Comparison of ENCODE assay signal across 13 mouse cellular contexts in the genomic region with DNA sequence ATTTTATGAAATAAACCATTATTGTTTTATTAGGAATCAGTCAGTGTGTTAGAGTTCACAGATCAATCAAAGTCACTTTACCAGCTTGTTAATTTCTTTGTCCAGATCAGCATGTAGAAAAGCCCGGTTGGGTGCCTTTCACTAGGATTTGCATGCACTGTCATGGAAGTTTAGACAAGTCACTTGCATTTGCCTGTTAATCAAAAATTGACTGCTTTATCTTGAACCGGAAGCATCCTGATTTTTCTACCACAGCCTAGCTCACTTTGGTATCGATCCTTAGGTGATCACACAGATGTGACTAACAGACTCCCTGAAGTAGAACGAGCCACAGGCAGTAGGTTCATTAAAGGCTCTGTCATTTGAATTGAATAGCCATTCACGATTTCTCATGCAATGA. TPM values are rescaled to one million over a fixed set of nuclear protein-coding genes. Genes with fewer than 3 reads are reported as not detected.
DNase-seq lines count a peak whose midpoint lies in the region; ATAC-seq and TF ChIP-seq lines count a peak whose summit lies in the region.
"Had no signal": no experiment of that assay in that cellular context is flagged by ENCODE, and none has a peak within 500 bp of the region (broad histone marks: within the 10 kb centered on the region; RNA-seq: fewer than 3 reads in every experiment).

No protein-coding gene starts in this region.

- ATAC-seq in embryonic facial prominence, embryonic 15.5 days (ENCODE audit: insufficient number of reproducible peaks, low FRiP score, low TSS enrichment, low read depth), result no peak
- no peak for ATAC-seq in hindbrain, postnatal 0 days
- ATAC-seq in neural tube, embryonic 13.5 days (ENCODE audit: low read depth), result no peak; the same call in 1 of the 2 replicates

- DNase-seq in left cerebral cortex, adult 2 months (ENCODE audit: extremely low spot score in 1 of 2, low spot score in 2 of 2), result no peak
- DNase-seq in left cerebral cortex, postnatal 25 days (ENCODE audit: low spot score in 2 of 2), result no peak
- peak; percentile 40 for DNase-seq in hindbrain, postnatal 0 days (ENCODE audit: low spot score)
- no peak for DNase-seq in frontal cortex, postnatal 10 days (ENCODE audit: low spot score in 2 of 2)
- no peak for DNase-seq in left cerebral cortex, adult 9 months (ENCODE audit: low spot score in 2 of 2)
- no peak for DNase-seq in right cerebral cortex, postnatal 25 days
- DNase-seq: kidney, adult 8-10 months; lung, adult 2 months had no signal

- no peak overlapping the region; the same call in 1 of the 2 replicates for H3K4me2 ChIP-seq in embryonic facial prominence, embryonic 15.5 days (replicated peaks)
- H3K4me2 ChIP-seq in hindbrain, postnatal 0 days (ENCODE audit: low read depth, low read length), result peak overlapping the region; percentile 63
- peak overlapping the region; percentile 62 for H3K4me2 ChIP-seq in neural tube, embryonic 13.5 days

- no peak overlapping the region for H3K9ac ChIP-seq in embryonic facial prominence, embryonic 15.5 days
- peak overlapping the region; percentile 51; the same call in 1 of the 2 replicates for H3K9ac ChIP-seq in hindbrain, postnatal 0 days (replicated peaks; ENCODE audit: low read length)
- peak overlapping the region; percentile 72 for H3K9ac ChIP-seq in neural tube, embryonic 13.5 days

- peak overlapping the region; percentile 34; the same call in 1 of the 2 replicates for H3K4me3 ChIP-seq in left cerebral cortex, adult 2 months
- peak overlapping the region; percentile 25; the same call in 1 of the 2 replicates for H3K4me3 ChIP-seq in embryonic facial prominence, embryonic 15.5 days (replicated peaks)
- peak overlapping the region; percentile 47 for H3K4me3 ChIP-seq in hindbrain, postnatal 0 days (ENCODE audit: low read length)
- H3K4me3 ChIP-seq in neural tube, embryonic 13.5 days, result peak overlapping the region; percentile 44
- H3K4me3 ChIP-seq: myocyte had no signal

- no peaks in the 10 kb centered on the region for H3K9me3 ChIP-seq in embryonic facial prominence, embryonic 15.5 days (replicated peaks)
- H3K9me3 ChIP-seq in hindbrain, postnatal 0 days (ENCODE audit: low read length), result no peaks in the 10 kb centered on the region
- H3K9me3 ChIP-seq in neural tube, embryonic 13.5 days, result no peaks in the 10 kb centered on the region

- TF ChIP-seq CTCF in left cerebral cortex, adult 2 months (IDR thresholded peaks at IDR 0.05), result no peak
- no peak for TF ChIP-seq CTCF in hindbrain, postnatal 0 days (IDR thresholded peaks at IDR 0.05; ENCODE audit: low read depth)

- 0 out of 2 replicates have a peak, but pooled peaks cover 2% of the 10 kb centered on the region for H3K4me1 ChIP-seq in embryonic facial prominence, embryonic 15.5 days
- H3K4me1 ChIP-seq in hindbrain, postnatal 0 days (ENCODE audit: insufficient read depth, low read length), result peaks cover 6% of the 10 kb centered on the region; the same call in 1 of the 2 replicates
- H3K4me1 ChIP-seq in neural tube, embryonic 13.5 days (replicated peaks), result peaks cover 44% of the 10 kb centered on the region

- 21% methylated on average over 5 of the region's 5 CpGs for WGBS in embryonic facial prominence, embryonic 15.5 days
- WGBS in hindbrain, postnatal 0 days, result 6% methylated on average over 5 of the region's 5 CpGs
- 8% methylated on average over 5 of the region's 5 CpGs for WGBS in neural tube, embryonic 13.5 days

- intact Hi-C loops in left cerebral cortex, adult 2 months (cut with DNase I), result loop anchor here (5.0 kb wide), 2 partner anchors 152 to 392 kb away; no protein-coding TSS in a partner anchor
- intact Hi-C loops in left cerebral cortex, postnatal 25 days (cut with DNase I), result loop anchor here (2.0 to 10.0 kb wide), 4 partner anchors 79 to 479 kb away; no protein-coding TSS in a partner anchor

- no peaks in the 10 kb centered on the region for H3K27me3 ChIP-seq in embryonic facial prominence, embryonic 15.5 days
- H3K27me3 ChIP-seq in hindbrain, postnatal 0 days (ENCODE audit: insufficient read depth, low read length), result no peaks in the 10 kb centered on the region
- H3K27me3 ChIP-seq in neural tube, embryonic 13.5 days, result peaks cover 26% of the 10 kb centered on the region

- no peaks in the 10 kb centered on the region for H3K36me3 ChIP-seq in embryonic facial prominence, embryonic 15.5 days
- H3K36me3 ChIP-seq in hindbrain, postnatal 0 days (ENCODE audit: insufficient read depth, low read length), result no peaks in the 10 kb centered on the region
- H3K36me3 ChIP-seq in neural tube, embryonic 13.5 days, result no peaks in the 10 kb centered on the region
- H3K36me3 ChIP-seq: G1E had no signal

- no peak overlapping the region for H3K27ac ChIP-seq in left cerebral cortex, adult 2 months
- H3K27ac ChIP-seq in embryonic facial prominence, embryonic 15.5 days (replicated peaks), result no peak overlapping the region
- H3K27ac ChIP-seq in hindbrain, postnatal 0 days, result no peak overlapping the region
- peak overlapping the region; percentile 65 for H3K27ac ChIP-seq in neural tube, embryonic 13.5 days (replicated peaks)

RNA-seq across cellular contexts. Expression of a gene that starts 0.8 kb away (rescaled TPM):
- 1 to 10 TPM; 1.2 to 1.7 TPM for total RNA-seq in left cerebral cortex, adult 2 months (2021)
- total RNA-seq in left cerebral cortex, postnatal 25 days (2021), result 1 to 10 TPM; 1.7 to 1.9 TPM
- 1.0 and 1.2 TPM in 2 replicates for polyA plus RNA-seq in embryonic facial prominence, embryonic 15.5 days (2015; fragmentation: Nextera tagmentation; extraction: Ambion mirVana)
- total RNA-seq in hindbrain, postnatal 0 days (2014; rRNA removed), result 6.3 and 6.8 TPM in 2 replicates
- 1.9 and 2.1 TPM in 2 replicates for polyA plus RNA-seq in hindbrain, postnatal 0 days (2015; fragmentation: Nextera tagmentation; extraction: Ambion mirVana)
- polyA plus RNA-seq in neural tube, embryonic 13.5 days (2015; fragmentation: Nextera tagmentation; extraction: Ambion mirVana), result 3.4 and 3.8 TPM in 2 replicates
- total RNA-seq: granulocyte monocyte progenitor cell, adult 5-6 weeks had no signal
- polyA plus RNA-seq: G1E, myocyte had no signal
